Mouse (Mus musculus) heart, postnatal 0 days (tissue): ENCODE data around the gene Rundc1.

ENCODE experiments used
- CTCF ChIP-seq: IDR thresholded peaks from 2 replicates; pipeline ENCODE4 v1.5.1; 2016; ENCODE audit warnings: antibody characterized with exemption, control low read depth, low read depth
- EP300 ChIP-seq: IDR thresholded peaks from 2 replicates; pipeline ENCODE4 v1.6.1; 2016; ENCODE audit warnings: antibody characterized with exemption, low read depth

DNA sequence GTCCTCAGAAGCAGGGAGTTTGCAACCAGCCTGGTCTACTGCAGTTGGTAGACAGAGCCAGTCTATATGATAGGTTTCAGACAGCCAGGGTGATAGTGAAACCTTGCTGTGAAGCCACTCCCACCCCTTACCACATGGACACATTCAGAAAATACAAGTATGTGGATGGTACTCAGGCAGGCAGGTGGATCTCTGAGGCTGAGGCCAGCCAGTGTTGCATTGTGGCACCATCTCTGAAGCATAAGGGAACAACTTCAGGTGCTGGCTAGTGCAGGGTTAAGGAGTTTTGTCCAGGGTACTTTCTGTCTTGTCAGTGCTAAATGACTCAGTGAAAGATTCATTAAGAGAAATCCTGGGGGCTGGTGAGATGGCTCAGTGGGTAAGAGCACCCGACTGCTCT is 21.4 kb downstream of the Rundc1 start:
- TF ChIP-seq CTCF = no peak
- TF ChIP-seq EP300 = no peak
